Mouse (Mus musculus) forebrain, embryonic 15.5 days (tissue): ENCODE data around the gene 5530400C23Rik. TPM values are rescaled to one million over a fixed set of nuclear protein-coding genes. Genes with fewer than 3 reads are reported as not detected.
"Not testable (repeated sequence)": the region's sequence is repeated elsewhere in the genome, so short reads cannot be mapped to it uniquely, and the experiment has no call there.

Experiments
- ATAC-seq: fragments of 200-750 bp; cut with Nextera tagmentation; replicated peaks from 2 replicates; pipeline ENCODE4 v1.8.0; 2017; ENCODE audit warnings: mild to moderate bottlenecking, moderate TSS enrichment, moderate library complexity
- H3K27ac ChIP-seq: fragments of 300-500 bp; sonication (generic); replicated peaks from 2 replicates; pipeline ENCODE4 v1.5.1; 2015; ENCODE audit warnings: mild to moderate bottlenecking, inconsistent platforms
- H3K27me3 ChIP-seq: fragments of 300-500 bp; sonication (generic); 2 replicates; pipeline ENCODE4 v1.6.1; 2015; ENCODE audit warnings: inconsistent platforms
- H3K36me3 ChIP-seq: fragments of 300-500 bp; sonication (generic); 2 replicates; pipeline ENCODE4 v1.6.1; 2015; ENCODE audit warnings: mild to moderate bottlenecking, inconsistent platforms
- H3K4me1 ChIP-seq: fragments of 300-500 bp; sonication (generic); 2 replicates; pipeline ENCODE4 v1.6.1; 2015; ENCODE audit warnings: inconsistent platforms
- H3K4me2 ChIP-seq: fragments of 300-500 bp; sonication (generic); replicated peaks from 2 replicates; pipeline ENCODE4 v1.6.1; 2015; ENCODE audit warnings: mild to moderate bottlenecking, inconsistent platforms
- H3K4me3 ChIP-seq: fragments of 300-500 bp; sonication (generic); 2 replicates; pipeline ENCODE4 v1.5.1; 2015; ENCODE audit warnings: mild to moderate bottlenecking, inconsistent platforms
- H3K9ac ChIP-seq: fragments of 300-500 bp; sonication (generic); replicated peaks from 2 replicates; pipeline ENCODE4 v1.6.1; 2015; ENCODE audit warnings: mild to moderate bottlenecking, inconsistent platforms
- H3K9me3 ChIP-seq: fragments of 300-500 bp; sonication (generic); 2 replicates; pipeline ENCODE4 v1.6.1; 2016; ENCODE audit warnings: inconsistent platforms
- WGBS: fragments of 180-500 bp; shearing (Covaris S2); methylation state at CpG from one replicate; pipeline ENCODE4 v1.1.7; 2015; ENCODE audit warnings: mixed read lengths; 5-methylcytosine and 5-hydroxymethylcytosine counted together
- polyA plus RNA-seq: library from polyadenylated mRNA; unstranded; fragments of >200 nt; fragmentation: Nextera tagmentation; extraction: Ambion mirVana; gene quantifications from 2 replicates; pipeline ENCODE4 v1.2.1, GENCODE M21; 2015

Gene 5530400C23Rik
- not detected in 2 replicates for polyA plus RNA-seq

DNA sequence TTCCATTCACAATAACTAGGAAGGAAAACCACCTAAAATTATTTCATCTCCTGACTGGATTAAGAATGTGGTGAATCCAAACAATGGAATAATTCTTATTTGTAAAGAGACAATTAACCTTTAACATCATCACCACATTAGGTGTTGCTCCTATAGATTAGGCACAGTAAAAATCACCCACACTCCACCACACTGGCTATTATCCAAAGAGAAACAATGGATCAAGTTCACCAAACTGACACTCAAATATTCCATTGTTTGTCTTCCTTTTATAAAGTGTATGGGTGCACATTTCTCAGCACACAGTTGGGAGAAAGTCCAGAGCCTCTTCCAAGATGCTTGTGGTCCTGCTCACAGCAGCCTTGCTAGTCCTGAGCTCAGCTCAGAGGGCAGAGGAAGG is at the start of gene 5530400C23Rik:
TSS of gene 5530400C23Rik (plus strand) at position 301 of the 400 bp plus-strand sequence.
- ATAC-seq, H3K36me3 ChIP-seq, H3K4me1 ChIP-seq, H3K4me2 ChIP-seq, H3K9me3 ChIP-seq, H3K27ac ChIP-seq, H3K9ac ChIP-seq, H3K27me3 ChIP-seq, H3K4me3 ChIP-seq: not testable (repeated sequence)

DNA sequence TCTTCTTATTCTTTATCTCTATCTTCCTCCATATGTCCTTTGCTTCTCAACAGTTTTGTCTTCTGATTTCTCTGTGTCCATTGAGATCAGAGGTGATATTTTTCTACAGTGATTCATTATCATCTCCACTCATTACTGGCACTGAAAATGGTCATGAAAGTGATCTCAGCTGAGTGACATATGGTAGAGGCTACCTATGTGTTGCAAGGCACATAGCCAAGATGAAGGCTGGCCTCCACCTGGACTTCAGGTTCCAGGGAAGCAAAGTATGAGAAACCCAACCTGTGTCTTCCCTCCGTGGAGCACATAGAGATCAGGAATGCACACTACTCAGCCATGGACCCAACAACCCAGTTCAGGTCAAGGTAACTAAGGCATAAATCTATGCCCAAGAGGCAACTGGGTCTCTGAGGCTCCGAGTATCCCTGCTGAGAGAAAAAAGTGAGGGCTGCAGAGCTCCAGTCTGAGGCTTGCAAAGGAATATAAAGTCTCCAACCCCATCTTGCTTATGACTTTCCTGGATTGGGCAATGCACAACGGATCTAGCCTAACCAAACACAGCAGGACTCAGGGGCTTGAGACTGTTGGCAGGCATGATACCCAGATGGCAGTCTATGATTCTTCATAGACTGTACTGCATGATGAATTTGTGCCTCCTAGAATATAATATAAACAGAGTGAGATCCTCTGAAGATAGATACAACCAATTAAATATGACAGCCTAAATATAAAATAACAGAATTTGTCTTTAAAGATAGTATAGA is 14.1 kb downstream of the 5530400C23Rik start:
- no peak for ATAC-seq
- Histone ChIP-seq H3K9me3 (no peaks in the 10 kb centered on the region), H3K4me3 (no peak overlapping the region), H3K4me1 (no peaks in the 10 kb centered on the region), H3K9ac (no peak overlapping the region), H3K27ac (no peak overlapping the region), H3K36me3 (no peaks in the 10 kb centered on the region), H3K27me3 (no peaks in the 10 kb centered on the region), H3K4me2 (no peak overlapping the region)
- WGBS, result 76% methylated on average over 3 of the region's 3 CpGs

DNA sequence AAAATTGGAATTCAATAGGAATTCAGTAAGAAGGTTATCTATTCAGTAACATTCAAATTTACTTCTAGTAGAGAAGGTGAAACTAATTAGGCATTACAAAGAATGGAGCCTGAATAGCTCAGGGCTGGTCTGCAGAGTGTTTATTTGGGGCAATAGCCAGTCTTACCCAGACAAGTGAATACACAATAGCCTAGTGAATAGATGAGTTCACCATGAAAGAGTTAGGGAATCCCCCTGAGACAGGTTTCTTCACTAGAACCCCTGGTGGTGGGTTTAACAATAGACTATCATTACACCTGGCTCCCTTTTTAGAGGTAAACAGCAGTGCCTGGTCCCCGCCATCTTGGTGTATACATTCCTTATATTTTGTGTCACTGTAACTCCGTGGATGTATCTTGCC is 21.9 kb downstream of the 5530400C23Rik start:
- H3K27ac ChIP-seq, H3K9ac ChIP-seq, H3K9me3 ChIP-seq, H3K4me1 ChIP-seq, ATAC-seq, H3K4me3 ChIP-seq, H3K36me3 ChIP-seq, H3K4me2 ChIP-seq, H3K27me3 ChIP-seq: not testable (repeated sequence)
- WGBS, result 84% methylated on average over 2 of the region's 2 CpGs

DNA sequence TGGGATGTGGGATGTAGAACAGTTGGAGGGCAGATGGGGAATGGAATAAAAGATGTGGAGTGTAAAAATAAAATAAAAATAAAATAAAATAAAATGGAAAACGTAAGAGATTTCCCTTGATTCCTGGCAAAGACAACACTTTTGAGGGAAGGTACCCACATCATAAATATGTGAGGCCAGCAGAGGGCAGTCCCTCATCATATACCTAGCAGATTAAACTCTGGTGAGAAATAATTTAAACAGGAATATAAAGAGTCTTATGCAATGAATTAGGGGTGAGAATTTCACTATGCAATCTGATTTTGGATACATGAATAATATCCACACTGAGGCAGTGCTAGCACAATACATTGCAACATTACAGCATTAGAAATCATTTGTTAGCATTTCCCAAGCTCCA is 46.5 kb downstream of the 5530400C23Rik start:
- no peak overlapping the region for H3K27ac ChIP-seq
- 70% methylated on average over 1 of the region's 1 CpGs for WGBS
- no peaks in the 10 kb centered on the region for H3K4me1 ChIP-seq
- no peaks in the 10 kb centered on the region for H3K9me3 ChIP-seq
- H3K4me3 ChIP-seq, result no peak overlapping the region
- H3K4me2 ChIP-seq, result no peak overlapping the region
- no peak for ATAC-seq
- H3K27me3 ChIP-seq, result no peaks in the 10 kb centered on the region
- no peaks in the 10 kb centered on the region for H3K36me3 ChIP-seq
- no peak overlapping the region for H3K9ac ChIP-seq

DNA sequence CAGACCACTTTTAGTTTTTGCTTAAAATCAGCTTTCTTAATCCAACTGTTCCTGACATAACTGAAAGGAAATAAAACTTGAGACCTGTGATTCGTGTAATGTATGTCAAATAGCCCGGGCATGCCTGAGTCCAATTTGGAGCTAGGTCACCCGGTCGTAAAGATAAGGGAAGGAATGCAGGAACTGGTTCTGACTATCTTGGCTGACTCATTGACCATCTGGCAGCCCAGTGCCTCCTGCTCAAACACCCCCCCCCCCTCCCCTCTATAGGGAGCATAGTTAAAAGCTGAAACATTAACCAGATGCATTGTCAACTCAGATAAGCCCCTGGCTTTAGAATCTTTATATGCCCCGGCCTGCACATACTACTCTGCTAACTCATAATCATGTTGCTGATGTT is 49.7 kb downstream of the 5530400C23Rik start:
- not testable (repeated sequence) for H3K27ac ChIP-seq, H3K4me1 ChIP-seq, H3K9me3 ChIP-seq, H3K36me3 ChIP-seq, H3K27me3 ChIP-seq, H3K4me3 ChIP-seq, H3K4me2 ChIP-seq, ATAC-seq, H3K9ac ChIP-seq
- 85% methylated on average over 5 of the region's 5 CpGs for WGBS

Other genes with a start within 250 kb of the 5530400C23Rik start
- not detected in 2 replicates for gene Tas2r140, start 236.4 kb upstream of the 5530400C23Rik start, polyA plus RNA-seq
- 85.0 and 97.6 TPM in 2 replicates for gene Smim10l1, start 187.3 kb upstream of the 5530400C23Rik start, polyA plus RNA-seq